Mouse (Mus musculus): ENCODE measurements at regions not wholly inside any gene's neighbourhood (a gene's known extent, or its start where the extent isn't known, plus 50 kb on each side); places are given as distances from the start of the nearest gene placed in this dataset.

GRCm38 (mm10) chr14:80484256-80484655 lies 500.4 kb downstream of the Olfm4 start:
- TF ChIP-seq CTCF (IDR thresholded peaks at IDR 0.05; ENCODE audit: insufficient read depth, low read depth, low read length) (no peak), POLR2A (IDR thresholded peaks at IDR 0.05; ENCODE audit: insufficient read depth, low read depth, low read length) (no peak)

Measured in olfactory bulb, adult 2 months (tissue).